ENCODE assay signal across 21 mouse cellular contexts in genomic region chr2:18093858-18094257, GRCm38 (mm10). TPM values are rescaled to one million over a fixed set of nuclear protein-coding genes. Genes with fewer than 3 reads are reported as not detected.
A peak's percentile ranks its signal among the peaks of the same experiment; 100 is the strongest.
DNase-seq lines count a peak whose midpoint lies in the region; ATAC-seq and TF ChIP-seq lines count a peak whose summit lies in the region.
"Had no signal": no experiment of that assay in that cellular context is flagged by ENCODE, and none has a peak within 500 bp of the region (broad histone marks: within the 10 kb centered on the region; RNA-seq: fewer than 3 reads in every experiment).

No protein-coding gene starts in this region.

- no peak overlapping the region for H3K4me2 ChIP-seq in heart, embryonic 13.5 days
- H3K4me2 ChIP-seq in heart, postnatal 0 days (ENCODE audit: low read depth, low read length): no peak overlapping the region
- H3K4me2 ChIP-seq in CH12.LX (ENCODE audit: insufficient read depth, low read depth, poor library complexity, severe bottlenecking): no peak overlapping the region
- H3K4me2 ChIP-seq: embryonic facial prominence, embryonic 13.5 days; forebrain, embryonic 13.5 days; heart, embryonic 11.5 days; hindbrain, embryonic 14.5 days had no signal

- no peak for TF ChIP-seq RAD21 in CH12.LX (IDR thresholded peaks at IDR 0.05; ENCODE audit: low read depth, low read length)

- H3K79me2 ChIP-seq in CH12.LX (replicated peaks; ENCODE audit: control insufficient read depth, extremely low read depth, insufficient read depth, poor library complexity, severe bottlenecking): peaks cover 37% of the 10 kb centered on the region

- no peak overlapping the region for H3K4me3 ChIP-seq in heart, embryonic 13.5 days
- H3K4me3 ChIP-seq in heart, postnatal 0 days (ENCODE audit: low read depth, low read length): no peak overlapping the region
- no peak overlapping the region for H3K4me3 ChIP-seq in CH12.LX (replicated peaks in 1 of 3; ENCODE audit: low read depth in 2 of 3, low read length in 2 of 3, poor library complexity in 1 of 3)
- H3K4me3 ChIP-seq: embryonic facial prominence, embryonic 13.5 days; forebrain, embryonic 13.5 days; hindbrain, embryonic 10.5 days had no signal

- H3K9me3 ChIP-seq in heart, embryonic 13.5 days: no peaks in the 10 kb centered on the region
- no peaks in the 10 kb centered on the region for H3K9me3 ChIP-seq in heart, postnatal 0 days (replicated peaks; ENCODE audit: control insufficient read depth, low read length)
- H3K9me3 ChIP-seq in CH12.LX (replicated peaks; ENCODE audit: low read length): no peaks in the 10 kb centered on the region
- H3K9me3 ChIP-seq: embryonic facial prominence, embryonic 13.5 days; forebrain, embryonic 13.5 days; hindbrain, embryonic 10.5 days had no signal

- intact Hi-C loops in heart, postnatal 36 days (cut with DNase I): no loop called here

- TF ChIP-seq POLR2A in CH12.LX (IDR thresholded peaks at IDR 0.05; ENCODE audit: low read depth, low read length): no peak

- H3K36me3 ChIP-seq in heart, embryonic 13.5 days: peaks cover 74% of the 10 kb centered on the region
- H3K36me3 ChIP-seq in heart, postnatal 0 days (replicated peaks; ENCODE audit: control insufficient read depth, insufficient read depth, low read length): peaks cover 38% of the 10 kb centered on the region
- H3K36me3 ChIP-seq in CH12.LX (replicated peaks in 1 of 2; ENCODE audit: control insufficient read depth in 1 of 2, insufficient read depth in 1 of 2, low read length in 1 of 2): peaks cover 26 to 49% of the 10 kb centered on the region in 2 experiments

- no peak overlapping the region for H3K9ac ChIP-seq in heart, embryonic 13.5 days
- H3K9ac ChIP-seq in heart, postnatal 0 days (replicated peaks; ENCODE audit: low read depth, low read length): no peak overlapping the region
- H3K9ac ChIP-seq in CH12.LX (ENCODE audit: insufficient read depth, low read depth): no peak overlapping the region
- H3K9ac ChIP-seq: embryonic facial prominence, embryonic 13.5 days; forebrain, embryonic 13.5 days; forebrain, postnatal 0 days; hindbrain, embryonic 14.5 days had no signal

- H3K27ac ChIP-seq in heart, embryonic 13.5 days (replicated peaks): peak overlapping the region; percentile 63
- peak overlapping the region; percentile 30 for H3K27ac ChIP-seq in heart, postnatal 0 days (ENCODE audit: low read depth)
- H3K27ac ChIP-seq in CH12.LX (ENCODE audit: insufficient read depth, low read depth): peak overlapping the region; percentile 32
- H3K27ac ChIP-seq: embryonic facial prominence, embryonic 13.5 days; forebrain, embryonic 13.5 days; hindbrain, embryonic 10.5 days; hindbrain, embryonic 14.5 days had no signal

- no peak for TF ChIP-seq CTCF in heart, postnatal 0 days (IDR thresholded peaks at IDR 0.05; ENCODE audit: low read depth)
- TF ChIP-seq CTCF in CH12.LX (conservative IDR thresholded peaks at IDR 0.05 in 1 of 2, IDR thresholded peaks at IDR 0.05 in 1 of 2; ENCODE audit: low read depth in 2 of 2, low read length in 2 of 2): no peak

- no peak for DNase-seq in heart, postnatal 4 days
- no peak for DNase-seq in heart, postnatal 0 days (ENCODE audit: low spot score)
- DNase-seq in heart, postnatal 36 days: no peak
- no peak for DNase-seq in CH12.LX (ENCODE audit: extremely low read depth)
- peak; percentile 30 for DNase-seq in fat pad, adult 2 months (ENCODE audit: extremely low read depth, low read depth, low spot score)
- no peak for DNase-seq in kidney, adult 11 months
- DNase-seq: adrenal gland, postnatal 25 days; B cell, adult 2 months; cerebellum, adult 18-20 months; cerebellum, adult 9-11 months; cerebellum, postnatal 36 days; forebrain, postnatal 0 days; kidney, adult 8-10 months had no signal

- dilution Hi-C loops in CH12.LX (cut with MboI; ENCODE audit: extremely low pct_ligation_motif_present, extremely low pct_unique_long_range_greater_than_20kb, low sequenced_read_pairs): no loop called here

- H3K4me1 ChIP-seq in heart, embryonic 13.5 days: peaks cover 4% of the 10 kb centered on the region; the same call in 1 of the 2 replicates
- no peaks in the 10 kb centered on the region for H3K4me1 ChIP-seq in heart, postnatal 0 days (ENCODE audit: control insufficient read depth, insufficient read depth)
- H3K4me1 ChIP-seq in CH12.LX (ENCODE audit: control insufficient read depth in 1 of 2, insufficient read depth in 2 of 2): peaks cover 8 to 28% of the 10 kb centered on the region in 2 experiments
- H3K4me1 ChIP-seq: embryonic facial prominence, embryonic 13.5 days; forebrain, embryonic 13.5 days; hindbrain, embryonic 10.5 days had no signal

- 93% methylated on average over 1 of the region's 1 CpGs for WGBS in heart, embryonic 13.5 days
- 89% methylated on average over 1 of the region's 1 CpGs for WGBS in heart, postnatal 0 days

- ATAC-seq in heart, embryonic 13.5 days (ENCODE audit: extremely low read depth, insufficient number of reproducible peaks, low FRiP score, low TSS enrichment): no peak
- no peak for ATAC-seq in heart, postnatal 0 days (ENCODE audit: insufficient read depth, low read depth)
- ATAC-seq: forebrain, embryonic 13.5 days; forebrain, postnatal 0 days; intestine, embryonic 16.5 days had no signal

- no peaks in the 10 kb centered on the region for H3K27me3 ChIP-seq in heart, embryonic 13.5 days (replicated peaks)
- no peaks in the 10 kb centered on the region for H3K27me3 ChIP-seq in heart, postnatal 0 days (ENCODE audit: control insufficient read depth, insufficient read depth, low read length)
- no peaks in the 10 kb centered on the region for H3K27me3 ChIP-seq in CH12.LX (replicated peaks)
- H3K27me3 ChIP-seq: embryonic facial prominence, embryonic 13.5 days; forebrain, embryonic 13.5 days had no signal

- TF ChIP-seq EP300 in heart, postnatal 0 days (IDR thresholded peaks at IDR 0.05; ENCODE audit: low read depth): no peak
- no peak for TF ChIP-seq EP300 in CH12.LX (IDR thresholded peaks at IDR 0.05; ENCODE audit: low read length)

- in situ Hi-C loops in CH12.LX (cut with MboI; ENCODE audit: low pct_ligation_motif_present, low pct_unique_long_range_greater_than_20kb, low sequenced_read_pairs): no loop called here

TF ChIP-seq in CH12.LX, 34 proteins besides CTCF, POLR2A, EP300 and RAD21:
- TF ChIP-seq GABPA (IDR thresholded peaks at IDR 0.05; ENCODE audit: insufficient replicate concordance, low read depth, low read length): no peak
- TF ChIP-seq ZMIZ1 (IDR thresholded peaks at IDR 0.05; ENCODE audit: low read depth, low read length): no peak
- no peak for TF ChIP-seq ELF1 (IDR thresholded peaks at IDR 0.05; ENCODE audit: low read depth, low read length)
- TF ChIP-seq JUN (IDR thresholded peaks at IDR 0.05; ENCODE audit: insufficient read depth, low read depth, low read length): no peak
- TF ChIP-seq MAZ (IDR thresholded peaks at IDR 0.05; ENCODE audit: low read depth, low read length): no peak
- TF ChIP-seq IRF4 (IDR thresholded peaks at IDR 0.05; ENCODE audit: low read depth, low read length): no peak
- TF ChIP-seq RCOR1 (conservative IDR thresholded peaks at IDR 0.05; ENCODE audit: low read depth, low read length): no peak
- no peak for TF ChIP-seq POLR2AphosphoS2 (IDR thresholded peaks at IDR 0.05; ENCODE audit: low read depth, low read length)
- no peak for TF ChIP-seq TBP (conservative IDR thresholded peaks at IDR 0.05; ENCODE audit: low read depth, low read length)
- TF ChIP-seq MEF2A (IDR thresholded peaks at IDR 0.05; ENCODE audit: borderline replicate concordance, low read depth, low read length): no peak
- TF ChIP-seq ZNF384 (IDR thresholded peaks at IDR 0.05; ENCODE audit: low read depth, low read length): no peak
- no peak for TF ChIP-seq SIN3A (IDR thresholded peaks at IDR 0.05; ENCODE audit: low read length)
- TF ChIP-seq SMC3 (IDR thresholded peaks at IDR 0.05; ENCODE audit: low read depth, low read length): no peak
- no peak for TF ChIP-seq BHLHE40 (IDR thresholded peaks at IDR 0.05; ENCODE audit: low read depth, low read length)
- no peak for TF ChIP-seq NELFE (IDR thresholded peaks at IDR 0.05; ENCODE audit: low read depth, low read length)
- TF ChIP-seq MXI1 (IDR thresholded peaks at IDR 0.05; ENCODE audit: low read depth, low read length): no peak
- no peak for TF ChIP-seq NRF1 (IDR thresholded peaks at IDR 0.05; ENCODE audit: low read depth, low read length)
- TF ChIP-seq ZKSCAN1 (IDR thresholded peaks at IDR 0.05; ENCODE audit: borderline replicate concordance, low read depth, low read length): no peak

RNA-seq across cellular contexts. Expression of gene Mllt10, which starts 38.8 kb away (rescaled TPM):
- 32.5 and 42.5 TPM in 2 replicates for polyA plus RNA-seq in heart, embryonic 13.5 days (2015; fragmentation: Nextera tagmentation; extraction: Ambion mirVana)
- total RNA-seq in heart, postnatal 4 days (2021): 10 to 100 TPM; 41.5 to 44.3 TPM
- total RNA-seq in heart, postnatal 0 days (2014; rRNA removed; ENCODE audit: low replicate concordance): 14.8 and 25.6 TPM in 2 replicates
- polyA plus RNA-seq in heart, postnatal 0 days (2015; fragmentation: Nextera tagmentation; extraction: Ambion mirVana): 22.1 and 24.8 TPM in 2 replicates
- 10 to 100 TPM; 32.6 to 34.2 TPM for total RNA-seq in heart, postnatal 36 days (2021)
- total RNA-seq in CH12.LX (2012; rRNA removed) (23.4 and 27.2 TPM in 2 replicates), CH12.LX (2014; rRNA removed) (22.0 and 23.0 TPM in 2 replicates)
- polyA plus RNA-seq in CH12.LX (2012; ENCODE audit: insufficient read length, low read depth): 36.6 and 39.2 TPM in 2 replicates

RNA-seq across cellular contexts. Expression of gene Skida1, which starts 45.0 kb away (rescaled TPM):
- 5.5 and 6.6 TPM in 2 replicates for polyA plus RNA-seq in heart, embryonic 13.5 days (2015; fragmentation: Nextera tagmentation; extraction: Ambion mirVana)
- 1 to 10 TPM; 6.3 to 7.2 TPM for total RNA-seq in heart, postnatal 4 days (2021)
- 4.4 and 7.1 TPM in 2 replicates for total RNA-seq in heart, postnatal 0 days (2014; rRNA removed; ENCODE audit: low replicate concordance)
- 2.2 and 2.4 TPM in 2 replicates for polyA plus RNA-seq in heart, postnatal 0 days (2015; fragmentation: Nextera tagmentation; extraction: Ambion mirVana)
- total RNA-seq in heart, postnatal 36 days (2021): 1 to 10 TPM; 2.8 to 5.1 TPM
- 0.85 and 1.3 TPM in 2 replicates for total RNA-seq in CH12.LX (2012; rRNA removed)
- total RNA-seq in CH12.LX (2014; rRNA removed): 0.35 and 0.59 TPM in 2 replicates
- 0.26 and 0.36 TPM in 2 replicates for polyA plus RNA-seq in CH12.LX (2012; ENCODE audit: insufficient read length, low read depth)
- total RNA-seq: granulocyte monocyte progenitor cell, adult 5-6 weeks had no signal

RNA-seq across cellular contexts. Expression of gene A930004D18Rik, which starts 56.3 kb away (rescaled TPM):
- 11.3 and 12.0 TPM in 2 replicates for polyA plus RNA-seq in heart, embryonic 13.5 days (2015; fragmentation: Nextera tagmentation; extraction: Ambion mirVana)
- total RNA-seq in heart, postnatal 4 days (2021): 1 to 10 TPM; 4.7 to 5.0 TPM
- total RNA-seq in heart, postnatal 0 days (2014; rRNA removed; ENCODE audit: low replicate concordance): 3.5 and 7.8 TPM in 2 replicates
- polyA plus RNA-seq in heart, postnatal 0 days (2015; fragmentation: Nextera tagmentation; extraction: Ambion mirVana): 6.9 and 8.4 TPM in 2 replicates
- 1 to 10 TPM; 4.6 to 6.2 TPM for total RNA-seq in heart, postnatal 36 days (2021)
- total RNA-seq in CH12.LX (2012; rRNA removed) (0.67 and 0.72 TPM in 2 replicates), CH12.LX (2014; rRNA removed) (0.15 and 0.22 TPM in 2 replicates)
- polyA plus RNA-seq in CH12.LX (2012; ENCODE audit: insufficient read length, low read depth): 1.7 and 2.0 TPM in 2 replicates
- total RNA-seq: granulocyte monocyte progenitor cell, adult 5-6 weeks had no signal
